Mouse (Mus musculus) MEL (cell line): ENCODE data around the gene Vps11. TPM values are rescaled to one million over a fixed set of nuclear protein-coding genes. Genes with fewer than 3 reads are reported as not detected.
"Not testable (repeated sequence)": the region's sequence is repeated elsewhere in the genome, so short reads cannot be mapped to it uniquely, and the experiment has no call there.

Experiments
- DNase-seq: peaks from one replicate; pipeline ENCODE4 v3.0.0; 2011; ENCODE audit warnings: low read depth, low spot score
- H3K27ac ChIP-seq: 2 replicates; pipeline ENCODE4 v1.5.1; 2012; ENCODE audit warnings: low read depth, mild to moderate bottlenecking, control low read depth, low read length, moderate library complexity; ENCODE audit not compliant: control insufficient read depth
- H3K27me3 ChIP-seq, 2 experiments: fragments of 150-350 bp in 1 of 2; sonication (generic) in 1 of 2; 2 replicates each; pipeline ENCODE4 v1.6.1; 2012; ENCODE audit warnings: low read length in 2 of 2, mild to moderate bottlenecking in 2 of 2, improper control_type of control experiment in 1 of 2, moderate library complexity in 1 of 2; ENCODE audit not compliant: insufficient read depth in 2 of 2, control insufficient read depth in 1 of 2
- H3K36me3 ChIP-seq, 2 experiments: 2 replicates each; pipeline ENCODE4 v1.6.1; 2012 to 2014; ENCODE audit warnings: low read length in 2 of 2, improper control_type of control experiment in 1 of 2, inconsistent platforms in 1 of 2, mild to moderate bottlenecking in 1 of 2; ENCODE audit not compliant: insufficient read depth in 2 of 2, control insufficient read depth in 1 of 2
- H3K4me1 ChIP-seq, 2 experiments: fragments of 150-350 bp in 1 of 2; sonication (generic) in 1 of 2; 2 replicates each; pipeline ENCODE4 v1.6.1; 2012; ENCODE audit warnings: low read length in 2 of 2, improper control_type of control experiment in 1 of 2, mild to moderate bottlenecking in 1 of 2; ENCODE audit not compliant: insufficient read depth in 2 of 2, control insufficient read depth in 1 of 2
- H3K4me3 ChIP-seq, 2 experiments: fragments of 150-350 bp in 1 of 2; sonication (generic) in 1 of 2; 2 replicates each; pipeline ENCODE4 v1.5.1; 2012; ENCODE audit warnings: low read depth in 2 of 2, low read length in 2 of 2, mild to moderate bottlenecking in 2 of 2, moderate library complexity in 2 of 2, control low read depth in 1 of 2, improper control_type of control experiment in 1 of 2; ENCODE audit not compliant: control insufficient read depth in 1 of 2, insufficient read depth in 1 of 2
- H3K79me2 ChIP-seq: 2 replicates; pipeline ENCODE4 v1.6.1; 2012; ENCODE audit warnings: mild to moderate bottlenecking, low read length, moderate library complexity; ENCODE audit not compliant: control insufficient read depth, poor library complexity, insufficient read depth
- H3K9ac ChIP-seq: 2 replicates; pipeline ENCODE4 v1.6.1; 2012; ENCODE audit warnings: low read depth, mild to moderate bottlenecking, control low read depth, low read length, moderate library complexity; ENCODE audit not compliant: control insufficient read depth, poor library complexity, severe bottlenecking
- H3K9me3 ChIP-seq: fragments of 150-350 bp; sonication (generic); replicated peaks from 2 replicates; pipeline ENCODE4 v1.6.1; 2012; ENCODE audit warnings: mild to moderate bottlenecking, low read length, improper control_type of control experiment, moderate library complexity; ENCODE audit not compliant: insufficient read depth
- E2F4 ChIP-seq: IDR thresholded peaks from 2 replicates; pipeline ENCODE4 v1.6.1; 2011; ENCODE audit warnings: low read depth, low read length, improper control_type of control experiment, borderline replicate concordance
- ETS1 ChIP-seq: IDR thresholded peaks from 2 replicates; pipeline ENCODE4 v1.6.1; 2012; ENCODE audit warnings: low read depth, mild to moderate bottlenecking, inconsistent platforms, low read length, improper control_type of control experiment, moderate library complexity
- GABPA ChIP-seq: IDR thresholded peaks from 2 replicates; pipeline ENCODE4 v1.6.1; 2012; ENCODE audit warnings: low read depth, mild to moderate bottlenecking, inconsistent platforms, low read length, improper control_type of control experiment, moderate library complexity
- JUND ChIP-seq: IDR thresholded peaks from 2 replicates; pipeline ENCODE4 v1.6.1; 2011; ENCODE audit warnings: low read depth, mild to moderate bottlenecking, improper control_type of control experiment, low read length
- MAFK ChIP-seq: IDR thresholded peaks from 2 replicates; pipeline ENCODE4 v1.6.1; 2011; ENCODE audit warnings: low read depth, mild to moderate bottlenecking, low read length, improper control_type of control experiment, borderline replicate concordance
- MYC ChIP-seq: IDR thresholded peaks from 2 replicates; pipeline ENCODE4 v1.6.1; 2011; ENCODE audit warnings: low read depth, mild to moderate bottlenecking, low read length, improper control_type of control experiment, moderate library complexity
- NELFE ChIP-seq: IDR thresholded peaks from 2 replicates; pipeline ENCODE4 v1.6.1; 2011; ENCODE audit warnings: low read depth, low read length, improper control_type of control experiment
- NRF1 ChIP-seq: IDR thresholded peaks from 2 replicates; pipeline ENCODE4 v1.6.1; 2014; ENCODE audit warnings: low read depth, mild to moderate bottlenecking, inconsistent platforms, low read length, improper control_type of control experiment, moderate library complexity; ENCODE audit not compliant: poor library complexity, insufficient read depth, severe bottlenecking
- POLR2AphosphoS2 ChIP-seq: IDR thresholded peaks from 2 replicates; pipeline ENCODE4 v1.6.1; 2011; ENCODE audit warnings: low read length, improper control_type of control experiment
- RCOR1 ChIP-seq: IDR thresholded peaks from 2 replicates; pipeline ENCODE4 v1.6.1; 2012; ENCODE audit warnings: low read depth, mild to moderate bottlenecking, inconsistent platforms, low read length, improper control_type of control experiment
- SIN3A ChIP-seq: IDR thresholded peaks from 2 replicates; pipeline ENCODE4 v1.6.1; 2012; ENCODE audit warnings: low read length, improper control_type of control experiment, inconsistent platforms
- TCF12 ChIP-seq: IDR thresholded peaks from 2 replicates; pipeline ENCODE4 v1.6.1; 2014; ENCODE audit warnings: low read depth, mild to moderate bottlenecking, inconsistent platforms, low read length, improper control_type of control experiment, moderate library complexity
- UBTF ChIP-seq: IDR thresholded peaks from 2 replicates; pipeline ENCODE4 v1.6.1; 2012; ENCODE audit warnings: low read depth, mild to moderate bottlenecking, inconsistent platforms, low read length, improper control_type of control experiment, moderate library complexity, borderline replicate concordance; ENCODE audit not compliant: insufficient read depth
- USF1 ChIP-seq: IDR thresholded peaks from 2 replicates; pipeline ENCODE4 v1.6.1; 2014; ENCODE audit warnings: low read depth, mild to moderate bottlenecking, inconsistent platforms, low read length, improper control_type of control experiment, moderate library complexity
- USF2 ChIP-seq, 2 experiments: IDR thresholded peaks; 2 replicates each; pipeline ENCODE4 v1.6.1; 2011 to 2012; ENCODE audit warnings: improper control_type of control experiment in 2 of 2, low read length in 2 of 2, borderline replicate concordance in 1 of 2, inconsistent platforms in 1 of 2, low read depth in 1 of 2, mild to moderate bottlenecking in 1 of 2; ENCODE audit not compliant: insufficient read depth in 1 of 2
- ZNF384 ChIP-seq: IDR thresholded peaks from 2 replicates; pipeline ENCODE4 v1.6.1; 2012; ENCODE audit warnings: low read depth, mild to moderate bottlenecking, inconsistent platforms, low read length, improper control_type of control experiment
- polyA plus RNA-seq, 2 experiments: library from polyadenylated mRNA; stranded (reverse) in 1 of 2; unstranded in 1 of 2; fragments of >175 nt in 1 of 2; fragments of >200 nt in 1 of 2; gene quantifications; 2 replicates each; pipeline versions ENCODE4 v1.2.1 to v1.2.4; 2012; ENCODE audit warnings: low replicate concordance in 2 of 2, low read depth in 1 of 2; ENCODE audit not compliant: insufficient read length in 2 of 2, insufficient read depth in 1 of 2, missing spikeins in 1 of 2
- total RNA-seq: library from RNA; depleted of rRNA; stranded (reverse); fragments of 300-350 nt; gene quantifications from 2 replicates; pipeline ENCODE4 v1.2.3, GENCODE M21; 2012

The Vps11 gene
- total and polyA plus RNA-seq, 3 experiments = 18.6 to 27.1 TPM; not detected in 1

- TF ChIP-seq MYC = 0 out of 2 replicates have a peak, but pooled peaks have one; percentile 16
- TF ChIP-seq ZNF384 = peak; percentile 85
- 0 out of 2 replicates have a peak, but pooled peaks have one; percentile 15 for TF ChIP-seq SIN3A
- TF ChIP-seq, all 39 proteins: peak for 3; not testable (repeated sequence) for 36
- not testable (repeated sequence) for H3K27me3 ChIP-seq, H3K9me3 ChIP-seq, H3K36me3 ChIP-seq
- Histone ChIP-seq H3K27ac (peak overlapping the region; percentile 96), H3K9ac (peak overlapping the region; percentile 90), H3K4me1 (peaks cover 7 to 12% of the 10 kb centered on the region in 2 experiments; a peak in 3 of 4 replicates), H3K79me2 (peaks cover 11% of the 10 kb centered on the region; the same call in 1 of the 2 replicates), H3K4me3 (peak overlapping the region; percentile 54 to 82; a peak in 3 of 4 replicates)
- peak; percentile 38 for DNase-seq
Measured at GRCm38 (mm10) chr9:44325032-44325767, 36.3 kb downstream of the Vps11 start.

GRCm38 (mm10) chr9:44324147-44324546, 37.3 kb downstream of the Vps11 start:
- H3K36me3 ChIP-seq = peaks cover 0 to 8% of the 10 kb centered on the region in 2 experiments; a peak in 2 of 4 replicates
- no peak overlapping the region for H3K4me3 ChIP-seq
- H3K27ac ChIP-seq = no peak overlapping the region
- TF ChIP-seq GABPA = no peak
- TF ChIP-seq MAFK = no peak
- no peak for TF ChIP-seq ETS1
- TF ChIP-seq JUND = no peak
- no peak for TF ChIP-seq RCOR1
- TF ChIP-seq NELFE = no peak
- no peak for TF ChIP-seq TCF12
- no peak for TF ChIP-seq NRF1
- no peak for TF ChIP-seq USF2 (IDR thresholded peaks at IDR 0.05; ENCODE audit: borderline replicate concordance in 1 of 2, insufficient read depth in 1 of 2, low read depth in 1 of 2, low read length in 2 of 2)
- no peak for TF ChIP-seq USF1
- TF ChIP-seq POLR2AphosphoS2 = no peak
- TF ChIP-seq UBTF = no peak
- TF ChIP-seq E2F4 = no peak
- no peak for DNase-seq
- no peak overlapping the region for H3K9ac ChIP-seq
- H3K27me3 ChIP-seq = no peaks in the 10 kb centered on the region
- peaks cover 19% of the 10 kb centered on the region; the same call in 1 of the 2 replicates for H3K79me2 ChIP-seq
- H3K4me1 ChIP-seq = peaks cover 7 to 12% of the 10 kb centered on the region in 2 experiments; a peak in 3 of 4 replicates
- H3K9me3 ChIP-seq = no peaks in the 10 kb centered on the region
